Mouse (Mus musculus) MEL (cell line): ENCODE measurements around the gene Ncapd2. TPM values are rescaled to one million over a fixed set of nuclear protein-coding genes. Genes with fewer than 3 reads are reported as not detected.

ENCODE experiments used
- DNase-seq: peaks from one replicate; pipeline ENCODE4 v3.0.0; 2011; ENCODE audit warnings: low read depth, low spot score
- H3K27ac ChIP-seq: 2 replicates; pipeline ENCODE4 v1.5.1; 2012; ENCODE audit warnings: low read depth, mild to moderate bottlenecking, control low read depth, low read length, moderate library complexity; ENCODE audit not compliant: control insufficient read depth
- H3K27me3 ChIP-seq, 2 experiments: fragments of 150-350 bp in 1 of 2; sonication (generic) in 1 of 2; 2 replicates each; pipeline ENCODE4 v1.6.1; 2012; ENCODE audit warnings: low read length in 2 of 2, mild to moderate bottlenecking in 2 of 2, improper control_type of control experiment in 1 of 2, moderate library complexity in 1 of 2; ENCODE audit not compliant: insufficient read depth in 2 of 2, control insufficient read depth in 1 of 2
- H3K36me3 ChIP-seq, 2 experiments: 2 replicates each; pipeline ENCODE4 v1.6.1; 2012 to 2014; ENCODE audit warnings: low read length in 2 of 2, improper control_type of control experiment in 1 of 2, inconsistent platforms in 1 of 2, mild to moderate bottlenecking in 1 of 2; ENCODE audit not compliant: insufficient read depth in 2 of 2, control insufficient read depth in 1 of 2
- H3K4me1 ChIP-seq, 2 experiments: fragments of 150-350 bp in 1 of 2; sonication (generic) in 1 of 2; 2 replicates each; pipeline ENCODE4 v1.6.1; 2012; ENCODE audit warnings: low read length in 2 of 2, improper control_type of control experiment in 1 of 2, mild to moderate bottlenecking in 1 of 2; ENCODE audit not compliant: insufficient read depth in 2 of 2, control insufficient read depth in 1 of 2
- H3K4me3 ChIP-seq, 2 experiments: fragments of 150-350 bp in 1 of 2; sonication (generic) in 1 of 2; 2 replicates each; pipeline ENCODE4 v1.5.1; 2012; ENCODE audit warnings: low read depth in 2 of 2, low read length in 2 of 2, mild to moderate bottlenecking in 2 of 2, moderate library complexity in 2 of 2, control low read depth in 1 of 2, improper control_type of control experiment in 1 of 2; ENCODE audit not compliant: control insufficient read depth in 1 of 2, insufficient read depth in 1 of 2
- H3K79me2 ChIP-seq: 2 replicates; pipeline ENCODE4 v1.6.1; 2012; ENCODE audit warnings: mild to moderate bottlenecking, low read length, moderate library complexity; ENCODE audit not compliant: control insufficient read depth, poor library complexity, insufficient read depth
- H3K9ac ChIP-seq: 2 replicates; pipeline ENCODE4 v1.6.1; 2012; ENCODE audit warnings: low read depth, mild to moderate bottlenecking, control low read depth, low read length, moderate library complexity; ENCODE audit not compliant: control insufficient read depth, poor library complexity, severe bottlenecking
- H3K9me3 ChIP-seq: fragments of 150-350 bp; sonication (generic); replicated peaks from 2 replicates; pipeline ENCODE4 v1.6.1; 2012; ENCODE audit warnings: mild to moderate bottlenecking, low read length, improper control_type of control experiment, moderate library complexity; ENCODE audit not compliant: insufficient read depth
- CHD1 ChIP-seq: IDR thresholded peaks from 2 replicates; pipeline ENCODE4 v1.6.1; 2012; ENCODE audit warnings: low read depth, mild to moderate bottlenecking, inconsistent platforms, low read length, improper control_type of control experiment
- CHD2 ChIP-seq: IDR thresholded peaks from 2 replicates; pipeline ENCODE4 v1.6.1; 2011; ENCODE audit warnings: low read length, improper control_type of control experiment
- CTCF ChIP-seq, 3 experiments: IDR thresholded peaks in 2 of 3; conservative IDR thresholded peaks in 1 of 3; 2 replicates each; pipeline ENCODE4 v1.5.1; 2011 to 2012; ENCODE audit warnings: low read length in 3 of 3, low read depth in 2 of 3, mild to moderate bottlenecking in 2 of 3, improper control_type of control experiment in 1 of 3, inconsistent platforms in 1 of 3, mixed read lengths in 1 of 3, moderate library complexity in 1 of 3; ENCODE audit not compliant: control insufficient read depth in 1 of 3, insufficient read depth in 1 of 3, poor library complexity in 1 of 3, severe bottlenecking in 1 of 3
- E2F4 ChIP-seq: IDR thresholded peaks from 2 replicates; pipeline ENCODE4 v1.6.1; 2011; ENCODE audit warnings: low read depth, low read length, improper control_type of control experiment, borderline replicate concordance
- ELF1 ChIP-seq: IDR thresholded peaks from 2 replicates; pipeline ENCODE4 v1.6.1; 2014; ENCODE audit warnings: low read depth, mild to moderate bottlenecking, inconsistent platforms, low read length, improper control_type of control experiment, moderate library complexity
- EP300 ChIP-seq, 2 experiments: IDR thresholded peaks; 2 replicates each; pipeline ENCODE4 v1.6.1; 2011; ENCODE audit warnings: improper control_type of control experiment in 2 of 2, low read length in 2 of 2, low read depth in 1 of 2, mild to moderate bottlenecking in 1 of 2
- GABPA ChIP-seq: IDR thresholded peaks from 2 replicates; pipeline ENCODE4 v1.6.1; 2012; ENCODE audit warnings: low read depth, mild to moderate bottlenecking, inconsistent platforms, low read length, improper control_type of control experiment, moderate library complexity
- GATA1 ChIP-seq: IDR thresholded peaks from 2 replicates; pipeline ENCODE4 v1.6.1; 2011; ENCODE audit warnings: low read depth, low read length, improper control_type of control experiment
- HCFC1 ChIP-seq: IDR thresholded peaks from 2 replicates; pipeline ENCODE4 v1.6.1; 2012; ENCODE audit warnings: low read depth, mild to moderate bottlenecking, inconsistent platforms, low read length, improper control_type of control experiment, moderate library complexity
- JUND ChIP-seq: IDR thresholded peaks from 2 replicates; pipeline ENCODE4 v1.6.1; 2011; ENCODE audit warnings: low read depth, mild to moderate bottlenecking, improper control_type of control experiment, low read length
- KAT2A ChIP-seq: conservative IDR thresholded peaks from 2 replicates; pipeline ENCODE4 v1.6.1; 2012; ENCODE audit warnings: low read depth, low read length, improper control_type of control experiment, inconsistent platforms
- MAFK ChIP-seq: IDR thresholded peaks from 2 replicates; pipeline ENCODE4 v1.6.1; 2011; ENCODE audit warnings: low read depth, mild to moderate bottlenecking, low read length, improper control_type of control experiment, borderline replicate concordance
- MAX ChIP-seq: IDR thresholded peaks from 2 replicates; pipeline ENCODE4 v1.6.1; 2011; ENCODE audit warnings: low read length, improper control_type of control experiment
- MAZ ChIP-seq: IDR thresholded peaks from 2 replicates; pipeline ENCODE4 v1.6.1; 2012; ENCODE audit warnings: low read depth, mild to moderate bottlenecking, inconsistent platforms, low read length, improper control_type of control experiment
- POLR2AphosphoS5 ChIP-seq: IDR thresholded peaks from 2 replicates; pipeline ENCODE4 v1.6.1; 2012; ENCODE audit warnings: low read depth, borderline replicate concordance, mild to moderate bottlenecking, inconsistent platforms, low read length, moderate library complexity, mixed read lengths
- RAD21 ChIP-seq: IDR thresholded peaks from 2 replicates; pipeline ENCODE4 v1.6.1; 2011; ENCODE audit warnings: mild to moderate bottlenecking, low read depth, low read length, improper control_type of control experiment
- RCOR1 ChIP-seq: IDR thresholded peaks from 2 replicates; pipeline ENCODE4 v1.6.1; 2012; ENCODE audit warnings: low read depth, mild to moderate bottlenecking, inconsistent platforms, low read length, improper control_type of control experiment
- SIN3A ChIP-seq: IDR thresholded peaks from 2 replicates; pipeline ENCODE4 v1.6.1; 2012; ENCODE audit warnings: low read length, improper control_type of control experiment, inconsistent platforms
- SMC3 ChIP-seq: IDR thresholded peaks from 2 replicates; pipeline ENCODE4 v1.6.1; 2011; ENCODE audit warnings: low read depth, low read length, improper control_type of control experiment
- TAL1 ChIP-seq: IDR thresholded peaks from 2 replicates; pipeline ENCODE4 v1.6.1; 2012; ENCODE audit warnings: mild to moderate bottlenecking, inconsistent platforms, low read length, moderate library complexity, mixed read lengths
- TBP ChIP-seq: IDR thresholded peaks from 2 replicates; pipeline ENCODE4 v1.8.0; 2011; ENCODE audit warnings: low read depth, low read length, improper control_type of control experiment
- UBTF ChIP-seq: IDR thresholded peaks from 2 replicates; pipeline ENCODE4 v1.6.1; 2012; ENCODE audit warnings: low read depth, mild to moderate bottlenecking, inconsistent platforms, low read length, improper control_type of control experiment, moderate library complexity, borderline replicate concordance; ENCODE audit not compliant: insufficient read depth
- USF2 ChIP-seq, 2 experiments: IDR thresholded peaks; 2 replicates each; pipeline ENCODE4 v1.6.1; 2011 to 2012; ENCODE audit warnings: improper control_type of control experiment in 2 of 2, low read length in 2 of 2, borderline replicate concordance in 1 of 2, inconsistent platforms in 1 of 2, low read depth in 1 of 2, mild to moderate bottlenecking in 1 of 2; ENCODE audit not compliant: insufficient read depth in 1 of 2
- ZC3H11A ChIP-seq: IDR thresholded peaks from 2 replicates; pipeline ENCODE4 v1.6.1; 2012; ENCODE audit warnings: low read depth, mild to moderate bottlenecking, inconsistent platforms, low read length, improper control_type of control experiment
- ZKSCAN1 ChIP-seq: IDR thresholded peaks from 2 replicates; pipeline ENCODE4 v1.6.1; 2012; ENCODE audit warnings: low read depth, mild to moderate bottlenecking, inconsistent platforms, low read length, improper control_type of control experiment, moderate library complexity
- ZNF384 ChIP-seq: IDR thresholded peaks from 2 replicates; pipeline ENCODE4 v1.6.1; 2012; ENCODE audit warnings: low read depth, mild to moderate bottlenecking, inconsistent platforms, low read length, improper control_type of control experiment
- polyA plus RNA-seq, 2 experiments: library from polyadenylated mRNA; stranded (reverse) in 1 of 2; unstranded in 1 of 2; fragments of >175 nt in 1 of 2; fragments of >200 nt in 1 of 2; gene quantifications; 2 replicates each; pipeline versions ENCODE4 v1.2.1 to v1.2.4; 2012; ENCODE audit warnings: low replicate concordance in 2 of 2, low read depth in 1 of 2; ENCODE audit not compliant: insufficient read length in 2 of 2, insufficient read depth in 1 of 2, missing spikeins in 1 of 2
- total RNA-seq: library from RNA; depleted of rRNA; stranded (reverse); fragments of 300-350 nt; gene quantifications from 2 replicates; pipeline ENCODE4 v1.2.3, GENCODE M21; 2012

Ncapd2 gene
- total and polyA plus RNA-seq, 3 experiments: 86.6 to 394 TPM; not detected in 1

- TF ChIP-seq GABPA (no peak), USF2 (IDR thresholded peaks at IDR 0.05; ENCODE audit: borderline replicate concordance in 1 of 2, insufficient read depth in 1 of 2, low read depth in 1 of 2, low read length in 2 of 2) (no peak), SIN3A (no peak), KAT2A (no peak), JUND (no peak), RAD21 (no peak), GATA1 (no peak), MAFK (no peak), TBP (no peak), CHD2 (no peak), MAX (no peak), TAL1 (no peak), ZNF384 (no peak), EP300 (IDR thresholded peaks at IDR 0.05; ENCODE audit: low read depth in 1 of 2, low read length in 2 of 2) (no peak), UBTF (no peak), E2F4 (no peak), SMC3 (no peak)
- Histone ChIP-seq H3K4me1 (peaks cover 0 to 2% of the 10 kb centered on the region in 2 experiments; a peak in 3 of 4 replicates), H3K36me3 (peaks cover 4 to 17% of the 10 kb centered on the region in 2 experiments), H3K4me3 (no peak overlapping the region), H3K27me3 (no peaks in the 10 kb centered on the region), H3K79me2 (no peaks in the 10 kb centered on the region), H3K9me3 (no peaks in the 10 kb centered on the region), H3K9ac (no peak overlapping the region), H3K27ac (no peak overlapping the region)
- DNase-seq: no peak
Observed at GRCm38 (mm10) chr6:125172474-125172873, 19.0 kb downstream of the Ncapd2 start.

GRCm38 (mm10) chr6:125170194-125170593 is 21.3 kb downstream of the Ncapd2 start:
- peak; percentile 42 for DNase-seq
- Histone ChIP-seq H3K79me2 (peaks cover 4% of the 10 kb centered on the region), H3K27ac (no peak overlapping the region), H3K9me3 (no peaks in the 10 kb centered on the region), H3K4me1 (peaks cover 3 to 13% of the 10 kb centered on the region in 2 experiments), H3K9ac (no peak overlapping the region), H3K27me3 (no peaks in the 10 kb centered on the region), H3K36me3 (peaks cover 8 to 9% of the 10 kb centered on the region in 2 experiments), H3K4me3 (no peak overlapping the region)
- TF ChIP-seq RCOR1 (no peak), UBTF (no peak), ZC3H11A (no peak), POLR2AphosphoS5 (no peak), SMC3 (0 out of 2 replicates have a peak, but pooled peaks have one; percentile 13), MAX (no peak), CTCF (IDR thresholded peaks at IDR 0.05 in 2 of 3, conservative IDR thresholded peaks at IDR 0.05 in 1 of 3; ENCODE audit: control insufficient read depth in 1 of 3, insufficient read depth in 1 of 3, low read depth in 2 of 3, low read length in 3 of 3, poor library complexity in 1 of 3, severe bottlenecking in 1 of 3) (peak in 1 of 3 experiments; percentile 30; a peak in 2 of 6 replicates), CHD1 (no peak), TBP (no peak), GABPA (no peak), MAZ (no peak), ZKSCAN1 (no peak), ELF1 (no peak), HCFC1 (no peak), RAD21 (peak; percentile 12)
